Mouse (Mus musculus) heart, adult 2 months (tissue): Measurements from ENCODE around the gene Add1.

Experiments used
- CTCF ChIP-seq: fragments of 200-600 bp; IDR thresholded peaks from 2 replicates; pipeline ENCODE4 v1.8.1; 2022; ENCODE audit warnings: antibody characterized with exemption, mild to moderate bottlenecking, moderate library complexity
- EP300 ChIP-seq: fragments of 200-500 bp; IDR thresholded peaks from 2 replicates; pipeline ENCODE4 v1.6.1; 2011; ENCODE audit warnings: low read depth, low read length, control low read depth; ENCODE audit not compliant: insufficient read depth
- POLR2A ChIP-seq: fragments of 200-500 bp; IDR thresholded peaks from 2 replicates; pipeline ENCODE4 v1.6.1; 2011; ENCODE audit warnings: mild to moderate bottlenecking, low read depth, low read length, control low read depth; ENCODE audit not compliant: insufficient read depth

GRCm38 (mm10) chr5:34533820-34534219, 39.6 kb upstream of the Add1 start:
- TF ChIP-seq CTCF (no peak), EP300 (no peak), POLR2A (no peak)
